Mouse (Mus musculus): Measurements from ENCODE around the gene Cartpt. TPM values are rescaled to one million over a fixed set of nuclear protein-coding genes. Genes with fewer than 3 reads are reported as not detected.
"Not testable (repeated sequence)": the region's sequence is repeated elsewhere in the genome, so short reads cannot be mapped to it uniquely, and the experiment has no call there.

Gene Cartpt
- polyA plus RNA-seq, 1 experiment from 2014 or later, result 0.25 TPM

DNA sequence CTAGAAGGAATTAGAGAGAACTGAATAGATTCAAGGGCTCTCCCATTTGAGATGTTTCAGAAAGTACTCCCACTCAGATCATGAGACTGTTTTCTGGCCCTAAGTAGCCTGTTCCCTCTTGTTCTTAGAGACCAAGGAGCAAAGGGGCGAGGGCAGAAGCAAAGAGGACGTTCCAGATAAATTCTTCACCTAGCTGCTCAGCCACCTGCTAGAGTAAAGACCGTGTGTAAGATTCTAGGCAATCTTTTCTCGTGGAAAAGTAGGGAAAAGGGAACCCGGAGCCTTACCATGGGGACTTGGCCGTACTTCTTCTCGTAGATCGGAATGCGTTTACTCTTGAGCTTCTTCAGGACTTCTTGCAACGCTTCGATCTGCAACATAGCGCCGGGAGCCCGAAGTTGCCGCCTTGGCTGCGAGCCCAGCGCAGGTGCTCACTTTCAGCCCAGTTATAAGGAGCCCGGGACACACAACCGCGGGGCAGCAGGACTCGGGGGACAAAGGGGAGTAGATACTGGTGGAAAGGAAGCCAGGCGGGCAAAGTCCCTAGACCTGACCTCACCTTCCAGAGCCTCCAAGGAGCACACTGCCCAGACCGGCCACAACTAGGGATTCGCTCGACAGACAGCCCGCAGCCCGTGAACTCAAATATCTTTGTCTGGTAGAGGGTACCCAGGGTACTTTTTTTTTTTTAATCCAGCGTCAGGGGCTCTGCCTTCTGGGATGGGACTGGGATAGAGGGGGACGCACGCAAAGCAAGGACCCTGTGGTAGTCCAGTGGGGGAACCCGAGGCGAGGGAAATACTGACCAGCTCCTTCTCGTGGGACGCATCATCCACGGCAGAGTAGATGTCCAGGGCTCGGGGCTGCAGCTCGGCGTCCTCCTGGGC is 978 bp downstream of the Cartpt start:
- no peaks in the 10 kb centered on the region for H3K9me3 ChIP-seq (replicated peaks)
- 0 out of 2 replicates have a peak overlapping the region, but pooled peaks have one; percentile 33 for H3K4me2 ChIP-seq
- no peaks in the 10 kb centered on the region for H3K36me3 ChIP-seq
- no peak overlapping the region for H3K27ac ChIP-seq
- no peak overlapping the region for H3K9ac ChIP-seq
- peaks cover 53% of the 10 kb centered on the region for H3K27me3 ChIP-seq
- peaks cover 3% of the 10 kb centered on the region for H3K4me1 ChIP-seq (replicated peaks)
- WGBS, result 9% methylated on average over 38 of the region's 38 CpGs
- H3K4me3 ChIP-seq, result 0 out of 2 replicates have a peak overlapping the region, but pooled peaks have one; percentile 1
- ATAC-seq (replicated peaks; ENCODE audit: insufficient number of reproducible peaks, insufficient read depth, low FRiP score, low read depth), result no peak

DNA sequence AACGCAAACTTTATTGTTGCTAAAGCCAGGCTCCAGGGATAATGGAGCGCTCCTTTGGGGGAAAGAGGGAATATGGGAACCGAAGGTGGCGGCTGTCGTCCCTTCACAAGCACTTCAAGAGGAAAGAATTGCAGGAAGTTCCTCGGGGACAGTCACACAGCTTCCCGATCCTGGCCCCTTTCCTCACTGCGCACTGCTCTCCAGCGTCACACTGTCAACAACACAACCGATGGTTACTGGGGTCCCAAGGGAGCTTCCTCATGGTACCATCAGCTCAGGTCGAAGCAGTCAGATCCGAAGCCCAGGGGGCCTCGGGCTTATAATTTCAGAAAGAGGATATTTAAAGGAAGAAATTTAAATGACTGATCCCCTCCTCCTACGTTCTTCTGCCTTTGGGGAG is 2.1 kb downstream of the Cartpt start:
- ATAC-seq (replicated peaks; ENCODE audit: insufficient number of reproducible peaks, insufficient read depth, low FRiP score, low read depth), result no peak
- 21% methylated on average over 14 of the region's 14 CpGs for WGBS
- no peaks in the 10 kb centered on the region for H3K36me3 ChIP-seq
- peaks cover 3% of the 10 kb centered on the region for H3K4me1 ChIP-seq (replicated peaks)
- no peaks in the 10 kb centered on the region for H3K9me3 ChIP-seq (replicated peaks)
- no peak overlapping the region for H3K4me3 ChIP-seq
- H3K9ac ChIP-seq, result no peak overlapping the region
- H3K4me2 ChIP-seq, result no peak overlapping the region
- H3K27me3 ChIP-seq, result peaks cover 53% of the 10 kb centered on the region
- H3K27ac ChIP-seq, result no peak overlapping the region

DNA sequence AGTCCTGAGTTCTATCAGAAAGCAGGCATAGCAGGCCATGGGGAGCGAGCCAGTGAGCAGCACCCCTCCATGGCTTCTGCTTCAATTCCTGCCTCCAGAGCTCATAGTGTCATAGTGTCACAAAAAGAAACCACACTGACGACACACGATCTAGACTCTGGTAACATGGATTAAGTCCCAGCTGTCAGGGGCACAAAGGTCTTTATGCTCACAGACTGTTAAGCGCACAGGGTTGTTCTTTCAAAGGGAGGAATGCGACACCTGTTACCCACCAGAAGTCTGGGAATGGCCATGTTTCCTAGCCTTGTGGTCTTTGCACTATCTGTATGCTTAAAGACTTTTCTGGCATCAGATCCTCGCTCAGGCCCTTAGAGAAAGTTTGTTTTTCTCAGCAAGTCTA is 15.3 kb downstream of the Cartpt start:
- no peaks in the 10 kb centered on the region for H3K36me3 ChIP-seq
- 72% methylated on average over 6 of the region's 6 CpGs for WGBS
- no peaks in the 10 kb centered on the region for H3K9me3 ChIP-seq (replicated peaks)
- H3K4me3 ChIP-seq, result no peak overlapping the region
- no peak for ATAC-seq (replicated peaks; ENCODE audit: insufficient number of reproducible peaks, insufficient read depth, low FRiP score, low read depth)
- H3K4me2 ChIP-seq, result no peak overlapping the region
- H3K9ac ChIP-seq, result no peak overlapping the region
- no peaks in the 10 kb centered on the region for H3K4me1 ChIP-seq (replicated peaks)
- no peaks in the 10 kb centered on the region for H3K27me3 ChIP-seq
- no peak overlapping the region for H3K27ac ChIP-seq

GRCm38 (mm10) chr13:99881774-99882173 is 19.1 kb downstream of the Cartpt start:
- not testable (repeated sequence) for H3K4me2 ChIP-seq; H3K9ac ChIP-seq; H3K27ac ChIP-seq; H3K4me3 ChIP-seq; ATAC-seq (replicated peaks; ENCODE audit: insufficient number of reproducible peaks, insufficient read depth, low FRiP score, low read depth); H3K4me1 ChIP-seq (replicated peaks); H3K9me3 ChIP-seq (replicated peaks); H3K36me3 ChIP-seq; H3K27me3 ChIP-seq
- WGBS, result 72% methylated on average over 8 of the region's 8 CpGs

DNA sequence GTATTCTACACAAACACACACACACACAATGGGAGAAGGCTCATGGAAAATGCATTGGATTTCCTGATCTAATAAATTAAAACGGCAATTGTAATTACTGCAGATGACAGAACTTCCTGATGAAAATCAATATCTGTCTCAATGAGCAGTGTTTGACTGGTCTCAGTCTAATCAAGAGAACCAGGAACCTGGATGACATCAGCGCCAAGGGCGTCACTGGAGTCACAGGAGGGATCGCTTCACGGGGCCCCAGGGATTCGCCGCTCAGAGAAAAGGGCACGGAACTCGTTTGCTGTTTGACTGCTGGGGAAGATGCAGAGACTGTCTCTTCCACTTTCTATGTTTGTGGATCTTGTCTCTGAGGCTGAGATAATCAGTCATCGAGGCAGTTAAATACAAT is 21.2 kb downstream of the Cartpt start:
- H3K4me2 ChIP-seq, result no peak overlapping the region
- no peak overlapping the region for H3K4me3 ChIP-seq
- no peak for ATAC-seq (replicated peaks; ENCODE audit: insufficient number of reproducible peaks, insufficient read depth, low FRiP score, low read depth)
- no peaks in the 10 kb centered on the region for H3K36me3 ChIP-seq
- H3K9me3 ChIP-seq (replicated peaks), result no peaks in the 10 kb centered on the region
- H3K4me1 ChIP-seq (replicated peaks), result no peaks in the 10 kb centered on the region
- WGBS, result 70% methylated on average over 10 of the region's 10 CpGs
- no peak overlapping the region for H3K9ac ChIP-seq
- H3K27ac ChIP-seq, result no peak overlapping the region
- H3K27me3 ChIP-seq, result no peaks in the 10 kb centered on the region

GRCm38 (mm10) chr13:99872059-99872458 is 28.8 kb downstream of the Cartpt start:
- no peaks in the 10 kb centered on the region for H3K27me3 ChIP-seq
- no peak overlapping the region for H3K27ac ChIP-seq
- ATAC-seq (replicated peaks; ENCODE audit: insufficient number of reproducible peaks, insufficient read depth, low FRiP score, low read depth), result no peak
- H3K9me3 ChIP-seq (replicated peaks), result no peaks in the 10 kb centered on the region
- no peaks in the 10 kb centered on the region for H3K36me3 ChIP-seq
- no peaks in the 10 kb centered on the region for H3K4me1 ChIP-seq (replicated peaks)
- 81% methylated on average over 1 of the region's 1 CpGs for WGBS
- no peak overlapping the region for H3K4me3 ChIP-seq
- no peak overlapping the region for H3K4me2 ChIP-seq
- no peak overlapping the region for H3K9ac ChIP-seq

DNA sequence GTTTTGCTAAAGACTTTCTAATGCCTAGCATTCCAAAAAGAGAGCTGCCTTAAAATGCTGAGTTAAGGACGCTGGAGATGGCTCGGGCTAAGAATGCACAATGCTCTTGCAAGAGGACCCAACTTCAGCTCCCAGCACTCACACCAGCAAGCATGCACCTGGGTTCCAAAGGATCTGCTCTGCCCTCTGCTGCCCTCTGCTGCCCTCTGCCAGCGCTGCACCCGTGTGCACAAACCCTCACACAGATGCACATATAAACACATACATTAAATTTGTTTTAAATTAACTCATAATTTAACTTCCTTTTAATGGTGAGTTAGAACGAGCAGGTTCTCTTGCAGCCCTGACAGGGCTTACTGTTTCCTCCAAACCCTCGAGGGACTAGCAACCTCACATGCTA is 32.5 kb downstream of the Cartpt start:
- H3K9ac ChIP-seq, result no peak overlapping the region
- no peak overlapping the region for H3K4me2 ChIP-seq
- no peak overlapping the region for H3K27ac ChIP-seq
- no peaks in the 10 kb centered on the region for H3K9me3 ChIP-seq (replicated peaks)
- H3K4me1 ChIP-seq (replicated peaks), result peaks cover 3% of the 10 kb centered on the region
- H3K27me3 ChIP-seq, result no peaks in the 10 kb centered on the region
- 92% methylated on average over 6 of the region's 6 CpGs for WGBS
- no peak overlapping the region for H3K4me3 ChIP-seq
- ATAC-seq (replicated peaks; ENCODE audit: insufficient number of reproducible peaks, insufficient read depth, low FRiP score, low read depth), result no peak
- H3K36me3 ChIP-seq, result no peaks in the 10 kb centered on the region

DNA sequence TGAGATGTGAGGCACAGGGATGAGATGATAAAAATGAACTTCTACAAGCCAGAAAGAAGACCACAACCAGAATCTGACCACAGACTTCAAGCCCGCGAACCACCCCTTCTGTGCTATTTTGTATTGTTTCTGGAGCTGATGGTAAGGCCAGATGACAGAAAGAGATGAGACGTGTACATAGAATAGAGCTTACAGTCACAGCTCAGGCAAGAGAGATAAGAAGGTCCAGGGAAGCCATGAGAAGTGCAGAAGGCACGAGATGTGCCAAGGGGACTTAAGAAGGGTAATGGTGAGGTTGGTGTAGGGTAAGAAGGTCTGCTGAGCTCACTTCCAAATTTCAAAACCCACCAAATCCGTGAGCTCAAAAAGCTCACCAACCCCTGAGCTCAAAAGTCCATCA is 36.6 kb downstream of the Cartpt start:
- no peaks in the 10 kb centered on the region for H3K36me3 ChIP-seq
- ATAC-seq (replicated peaks; ENCODE audit: insufficient number of reproducible peaks, insufficient read depth, low FRiP score, low read depth), result no peak
- no peaks in the 10 kb centered on the region for H3K27me3 ChIP-seq
- peaks cover 7% of the 10 kb centered on the region for H3K4me1 ChIP-seq (replicated peaks)
- no peaks in the 10 kb centered on the region for H3K9me3 ChIP-seq (replicated peaks)
- no peak overlapping the region for H3K4me2 ChIP-seq
- WGBS, result 74% methylated on average over 5 of the region's 5 CpGs
- no peak overlapping the region for H3K4me3 ChIP-seq
- H3K27ac ChIP-seq, result no peak overlapping the region
- no peak overlapping the region for H3K9ac ChIP-seq

DNA sequence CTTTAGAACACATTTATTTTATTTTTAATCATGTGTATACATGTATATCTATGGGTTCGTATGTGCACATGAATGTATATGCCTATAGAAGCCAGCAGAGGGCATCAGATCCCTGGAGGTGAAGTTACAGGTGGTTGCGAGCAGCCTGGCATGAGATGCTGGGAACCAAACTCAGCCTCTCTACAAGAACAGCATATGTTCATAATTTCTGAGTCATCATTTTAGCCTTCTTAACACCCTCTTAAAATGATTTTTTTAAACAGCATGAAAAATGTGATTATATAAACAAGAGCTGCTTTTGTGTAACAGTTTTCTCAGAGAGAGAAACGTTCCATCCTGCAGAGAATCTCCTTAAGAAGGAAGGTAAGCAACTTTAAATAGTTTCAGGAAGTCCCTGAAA is 40.2 kb downstream of the Cartpt start:
- H3K4me2 ChIP-seq, result no peak overlapping the region
- H3K9me3 ChIP-seq (replicated peaks), result no peaks in the 10 kb centered on the region
- no peaks in the 10 kb centered on the region for H3K36me3 ChIP-seq
- WGBS, result 84% methylated on average over 3 of the region's 3 CpGs
- no peak for ATAC-seq (replicated peaks; ENCODE audit: insufficient number of reproducible peaks, insufficient read depth, low FRiP score, low read depth)
- no peak overlapping the region for H3K27ac ChIP-seq
- no peak overlapping the region for H3K9ac ChIP-seq
- H3K4me3 ChIP-seq, result no peak overlapping the region
- H3K27me3 ChIP-seq, result no peaks in the 10 kb centered on the region
- H3K4me1 ChIP-seq (replicated peaks), result peaks cover 12% of the 10 kb centered on the region

- no peak overlapping the region for H3K4me2 ChIP-seq
- no peaks in the 10 kb centered on the region for H3K9me3 ChIP-seq (replicated peaks)
- no peak for ATAC-seq (replicated peaks; ENCODE audit: insufficient number of reproducible peaks, insufficient read depth, low FRiP score, low read depth)
- H3K36me3 ChIP-seq, result no peaks in the 10 kb centered on the region
- H3K27ac ChIP-seq, result no peak overlapping the region
- H3K4me3 ChIP-seq, result no peak overlapping the region
- 29% methylated on average over 1 of the region's 1 CpGs for WGBS
- no peaks in the 10 kb centered on the region for H3K27me3 ChIP-seq
- no peak overlapping the region for H3K9ac ChIP-seq
- H3K4me1 ChIP-seq (replicated peaks), result peaks cover 12% of the 10 kb centered on the region
These were observed 41.8 kb downstream of the Cartpt start for GRCm38 (mm10) chr13:99859082-99859481.

DNA sequence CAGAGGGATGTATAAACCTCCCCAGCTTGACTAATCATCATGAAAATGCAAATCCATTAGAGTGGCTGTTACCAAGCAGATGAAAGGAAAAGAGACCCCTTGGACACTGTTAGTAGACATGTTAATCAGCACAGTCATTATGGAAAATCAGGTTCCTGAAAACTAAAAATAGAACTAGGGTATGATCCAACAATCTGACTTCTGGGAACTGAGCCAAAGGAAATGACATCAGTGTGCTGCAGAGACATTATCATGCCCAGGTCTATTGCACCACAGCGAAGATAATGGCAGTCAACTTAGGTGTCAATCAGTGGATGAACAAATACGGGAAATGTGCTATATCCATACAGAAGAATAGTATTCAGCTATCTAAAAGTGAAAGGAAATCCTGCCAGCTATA is 43.0 kb downstream of the Cartpt start:
- no peaks in the 10 kb centered on the region for H3K36me3 ChIP-seq
- H3K9me3 ChIP-seq (replicated peaks), result no peaks in the 10 kb centered on the region
- H3K4me2 ChIP-seq, result no peak overlapping the region
- no peak overlapping the region for H3K4me3 ChIP-seq
- 25% methylated on average over 2 of the region's 2 CpGs for WGBS
- peak; percentile 72 for ATAC-seq (replicated peaks; ENCODE audit: insufficient number of reproducible peaks, insufficient read depth, low FRiP score, low read depth)
- H3K4me1 ChIP-seq (replicated peaks), result peaks cover 5% of the 10 kb centered on the region
- H3K9ac ChIP-seq, result no peak overlapping the region
- no peaks in the 10 kb centered on the region for H3K27me3 ChIP-seq
- H3K27ac ChIP-seq, result peak overlapping the region; percentile 50

DNA sequence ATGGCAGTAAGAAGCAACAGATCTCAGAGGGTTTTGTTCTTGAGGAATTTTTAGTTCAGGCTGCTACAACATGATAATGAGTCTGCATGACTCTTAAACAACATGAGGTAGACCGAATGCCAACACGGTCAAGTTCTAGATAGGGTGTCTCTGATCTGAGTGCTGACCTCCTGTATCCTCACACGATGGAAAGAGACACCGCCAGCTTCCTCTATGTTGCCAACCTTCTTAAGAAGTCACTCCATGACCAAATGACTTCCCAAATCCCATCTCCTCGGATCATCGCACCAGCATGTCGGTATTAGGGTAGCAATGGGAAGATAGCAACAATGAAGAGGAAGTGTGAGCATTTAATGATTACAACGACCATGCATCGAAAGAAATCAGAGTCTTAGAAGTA is 43.6 kb downstream of the Cartpt start:
- H3K27me3 ChIP-seq, result no peaks in the 10 kb centered on the region
- 67% methylated on average over 9 of the region's 9 CpGs for WGBS
- H3K36me3 ChIP-seq, result no peaks in the 10 kb centered on the region
- ATAC-seq (replicated peaks; ENCODE audit: insufficient number of reproducible peaks, insufficient read depth, low FRiP score, low read depth), result no peak
- H3K4me3 ChIP-seq, result no peak overlapping the region
- no peak overlapping the region for H3K9ac ChIP-seq
- H3K9me3 ChIP-seq (replicated peaks), result no peaks in the 10 kb centered on the region
- H3K4me1 ChIP-seq (replicated peaks), result peaks cover 5% of the 10 kb centered on the region
- H3K27ac ChIP-seq, result peak overlapping the region; percentile 50
- no peak overlapping the region for H3K4me2 ChIP-seq
